Mouse (Mus musculus): ENCODE data around the gene Gm14685. TPM values are rescaled to one million over a fixed set of nuclear protein-coding genes. Genes with fewer than 3 reads are reported as not detected.
"Not testable (repeated sequence)": the region's sequence is repeated elsewhere in the genome, so short reads cannot be mapped to it uniquely, and the experiment has no call there.

The Gm14685 gene
- 0.45 TPM in 1 of 2 replicates, not detected in the other for polyA plus RNA-seq (2016; fragmentation: Nextera tagmentation; extraction: Ambion mirVana)

DNA sequence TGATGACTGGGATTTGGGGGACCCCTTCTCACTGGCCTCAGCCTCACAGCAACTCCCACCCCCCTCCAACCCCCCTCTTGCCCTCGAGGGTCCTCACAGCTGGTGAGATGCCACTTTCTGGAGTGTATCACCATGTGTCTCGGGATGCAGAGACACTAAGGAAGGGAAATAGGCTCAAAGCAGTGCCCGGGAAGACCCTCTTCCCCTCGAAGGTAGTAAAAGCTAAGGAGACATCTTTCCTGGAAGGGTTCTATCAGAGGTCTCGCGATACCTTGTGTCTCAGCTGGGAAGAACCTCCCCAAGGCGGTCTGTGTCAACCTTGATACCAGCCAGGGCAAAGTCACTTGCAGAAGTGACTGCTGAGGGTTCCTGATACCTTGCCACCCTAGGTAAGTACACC, at the start of gene Gm14685:
Gene Gm14685 (plus strand): TSS at position 301 of the 400 bp plus-strand sequence.
- not testable (repeated sequence) for ATAC-seq (ENCODE audit: low FRiP score); H3K9me3 ChIP-seq (replicated peaks)
- WGBS, result no CpG with 5 or more reads among the region's 7 CpGs

DNA sequence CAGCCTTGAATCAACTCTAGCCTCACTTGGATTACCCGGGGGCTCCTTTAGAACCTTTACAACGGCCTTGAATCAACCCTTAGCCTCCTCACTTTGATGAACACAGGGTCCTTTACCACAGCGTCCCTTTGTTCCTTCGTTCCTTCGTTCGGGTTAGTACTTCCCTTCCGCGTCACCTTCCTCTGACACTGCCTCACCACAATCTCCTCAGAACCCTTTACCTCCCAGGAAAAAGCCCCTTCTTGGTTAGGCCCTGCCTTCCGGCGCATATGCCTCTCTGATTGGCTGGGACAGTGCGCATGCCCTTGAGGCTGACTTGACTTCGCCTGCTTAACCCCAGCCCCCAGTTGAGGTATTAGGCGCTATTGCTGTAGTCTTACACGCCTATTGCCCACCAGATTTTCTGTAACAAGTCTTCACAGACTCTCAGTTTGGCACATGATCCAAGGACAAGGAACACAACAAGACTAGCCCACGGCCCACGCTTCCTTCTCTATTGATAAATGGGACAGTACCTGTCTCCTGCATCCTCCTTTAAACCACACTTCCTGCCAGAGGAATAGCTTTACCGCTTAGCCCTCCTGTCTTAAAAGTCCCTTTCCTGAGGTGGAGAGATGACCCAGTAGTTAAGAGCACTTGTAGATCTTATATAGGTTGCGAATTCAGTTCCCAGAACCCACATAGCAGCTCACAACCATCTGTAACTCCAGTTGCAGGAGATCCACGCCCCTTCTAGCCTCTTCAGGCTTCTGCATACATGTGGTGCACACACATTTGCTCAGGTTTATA, 34.4 kb upstream of the Gm14685 start, which contains the start of gene Xlr4a:
Gene Xlr4a (minus strand): TSS at position 212 of the 789 bp plus-strand sequence.
- 85% methylated on average over 19 of the region's 19 CpGs for WGBS
- H3K4me2 ChIP-seq (replicated peaks); H3K27ac ChIP-seq: not testable (repeated sequence)

More for the DNA sequence above, at the start of gene Gm14685:
- not testable (repeated sequence) for H3K4me1 ChIP-seq; H3K4me3 ChIP-seq; H3K36me3 ChIP-seq; H3K27me3 ChIP-seq; H3K9ac ChIP-seq; H3K4me2 ChIP-seq (replicated peaks); H3K27ac ChIP-seq

DNA sequence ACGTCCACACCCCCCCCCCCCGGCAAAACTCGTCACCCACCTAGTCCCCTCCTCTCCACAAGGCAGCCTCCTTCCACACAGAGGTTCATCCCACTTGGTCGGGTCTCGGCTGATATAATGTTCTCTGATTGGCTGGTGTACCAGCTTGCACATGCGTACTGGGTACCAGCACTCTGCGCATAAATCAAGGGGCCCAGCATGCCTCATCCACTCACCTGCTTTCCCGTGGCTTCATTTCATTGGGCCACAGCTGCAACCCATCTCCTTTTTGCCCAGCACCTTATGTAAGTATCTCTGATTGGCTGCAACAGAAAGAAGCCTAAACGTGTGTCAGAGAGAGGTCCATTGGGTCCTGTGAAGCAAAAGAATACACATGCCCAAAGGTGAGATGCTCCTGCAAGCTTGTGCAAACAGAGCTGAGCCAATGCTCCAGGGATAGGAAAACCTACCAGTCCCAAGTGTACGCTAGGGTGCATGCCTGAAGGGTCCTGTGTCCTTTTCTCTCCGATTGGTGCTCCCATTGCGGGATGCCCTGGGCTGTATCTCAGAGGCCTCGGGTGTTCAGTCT, 19.8 kb upstream of the Gm14685 start, which contains the start of gene Xlr3a:
Gene Xlr3a (minus strand): TSS at position 155 of the 568 bp plus-strand sequence.
- not testable (repeated sequence) for H3K9me3 ChIP-seq (replicated peaks); H3K4me3 ChIP-seq; ATAC-seq (ENCODE audit: low FRiP score); H3K9ac ChIP-seq; H3K27me3 ChIP-seq; H3K27ac ChIP-seq; H3K4me2 ChIP-seq (replicated peaks); H3K36me3 ChIP-seq; H3K4me1 ChIP-seq
- 77% methylated on average over 13 of the region's 13 CpGs for WGBS

More for the DNA sequence above, 34.4 kb upstream of the Gm14685 start, which contains the start of gene Xlr4a:
- not testable (repeated sequence) for H3K9ac ChIP-seq; H3K9me3 ChIP-seq (replicated peaks); ATAC-seq (ENCODE audit: low FRiP score); H3K4me3 ChIP-seq; H3K36me3 ChIP-seq; H3K27me3 ChIP-seq; H3K4me1 ChIP-seq

DNA sequence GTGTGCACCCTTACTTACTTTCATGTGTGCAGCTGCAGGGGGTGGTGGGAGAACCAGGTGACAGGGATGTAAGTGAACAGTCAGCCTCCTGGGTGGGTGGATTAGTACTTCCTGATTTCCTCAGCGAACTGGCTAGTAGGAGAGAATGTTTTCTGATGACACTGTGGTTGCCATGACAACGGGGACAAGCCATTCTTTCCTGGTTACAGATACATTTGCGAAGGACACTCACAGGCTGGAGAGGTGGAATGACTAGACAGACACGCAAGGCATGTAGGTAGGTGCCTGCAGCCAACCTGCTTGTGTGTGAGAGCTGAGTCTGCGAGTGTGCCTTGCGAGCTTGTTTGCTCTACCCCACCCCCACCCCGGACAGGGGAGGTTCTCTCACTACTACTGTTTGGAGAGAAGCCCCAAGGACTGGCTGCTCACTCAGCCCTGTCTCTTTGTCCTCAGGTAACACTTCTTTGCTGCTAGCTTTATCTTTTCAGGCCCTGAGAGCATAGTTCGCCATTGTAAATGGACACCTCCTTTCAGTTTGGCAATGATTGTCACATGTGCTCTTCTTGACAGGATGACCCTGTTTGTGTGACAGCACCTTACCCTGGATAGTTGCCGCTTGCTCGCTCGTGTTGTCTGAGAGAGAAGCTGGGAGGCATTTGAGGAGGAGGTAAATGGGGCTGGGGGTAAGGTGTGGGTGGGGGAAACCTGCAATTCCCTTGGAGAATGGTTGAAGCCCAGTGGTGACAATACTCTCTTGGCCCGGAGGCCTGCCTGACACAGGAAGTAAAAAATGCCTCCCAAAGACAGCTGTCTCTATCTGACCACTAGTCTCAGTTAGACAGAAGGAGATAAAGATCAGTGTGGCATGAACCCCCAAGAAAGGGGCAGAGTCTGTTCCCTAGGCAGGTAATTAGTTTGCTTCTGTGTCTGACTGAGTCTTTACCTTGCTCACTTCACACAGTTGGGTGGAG, 6.3 kb downstream of the Gm14685 start:
- H3K27me3 ChIP-seq; H3K4me1 ChIP-seq; H3K9me3 ChIP-seq (replicated peaks); H3K4me2 ChIP-seq (replicated peaks); H3K36me3 ChIP-seq; H3K27ac ChIP-seq; ATAC-seq (ENCODE audit: low FRiP score); H3K4me3 ChIP-seq; H3K9ac ChIP-seq: not testable (repeated sequence)
- WGBS, result no CpG with 5 or more reads among the region's 12 CpGs

DNA sequence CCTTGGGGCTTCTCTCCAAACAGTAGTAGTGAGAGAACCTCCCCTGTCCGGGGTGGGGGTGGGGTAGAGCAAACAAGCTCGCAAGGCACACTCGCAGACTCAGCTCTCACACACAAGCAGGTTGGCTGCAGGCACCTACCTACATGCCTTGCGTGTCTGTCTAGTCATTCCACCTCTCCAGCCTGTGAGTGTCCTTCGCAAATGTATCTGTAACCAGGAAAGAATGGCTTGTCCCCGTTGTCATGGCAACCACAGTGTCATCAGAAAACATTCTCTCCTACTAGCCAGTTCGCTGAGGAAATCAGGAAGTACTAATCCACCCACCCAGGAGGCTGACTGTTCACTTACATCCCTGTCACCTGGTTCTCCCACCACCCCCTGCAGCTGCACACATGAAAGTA, 26.4 kb downstream of the Gm14685 start:
- not testable (repeated sequence) for H3K4me3 ChIP-seq; H3K27me3 ChIP-seq; H3K36me3 ChIP-seq; H3K4me1 ChIP-seq; H3K4me2 ChIP-seq (replicated peaks); H3K9me3 ChIP-seq (replicated peaks); H3K9ac ChIP-seq; H3K27ac ChIP-seq
- WGBS, result no CpG with 5 or more reads among the region's 7 CpGs
- ATAC-seq (ENCODE audit: low FRiP score), result peak; percentile 40; the same call in 1 of the 2 replicates

DNA sequence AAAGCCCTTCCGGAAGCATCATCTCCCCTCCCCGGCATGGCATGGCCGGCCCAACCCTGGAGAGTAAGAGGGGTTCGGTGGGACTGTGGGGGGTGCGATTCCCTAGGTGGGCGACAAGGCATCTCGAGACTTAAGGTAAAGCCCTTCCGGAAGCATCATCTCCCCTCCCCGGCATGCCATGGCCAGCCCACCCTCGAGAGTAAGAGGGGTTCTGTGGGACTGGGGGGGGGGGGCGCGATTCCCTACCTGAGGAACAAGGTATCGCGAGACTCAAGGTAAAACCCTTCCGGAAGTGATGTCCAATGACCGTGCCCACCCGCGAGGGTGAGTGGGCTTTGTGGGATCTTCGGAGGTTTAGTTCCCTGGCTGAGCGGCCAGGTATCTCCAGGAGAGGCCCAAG, 31.6 kb downstream of the Gm14685 start, which contains the start of gene Xlr5b:
Gene Xlr5b (plus strand): TSS at position 301 of the 400 bp plus-strand sequence.
- not testable (repeated sequence) for H3K9ac ChIP-seq; H3K4me3 ChIP-seq; H3K27ac ChIP-seq; H3K4me1 ChIP-seq; H3K36me3 ChIP-seq; H3K9me3 ChIP-seq (replicated peaks); ATAC-seq (ENCODE audit: low FRiP score); H3K4me2 ChIP-seq (replicated peaks); H3K27me3 ChIP-seq
- WGBS, result no CpG with 5 or more reads among the region's 20 CpGs

DNA sequence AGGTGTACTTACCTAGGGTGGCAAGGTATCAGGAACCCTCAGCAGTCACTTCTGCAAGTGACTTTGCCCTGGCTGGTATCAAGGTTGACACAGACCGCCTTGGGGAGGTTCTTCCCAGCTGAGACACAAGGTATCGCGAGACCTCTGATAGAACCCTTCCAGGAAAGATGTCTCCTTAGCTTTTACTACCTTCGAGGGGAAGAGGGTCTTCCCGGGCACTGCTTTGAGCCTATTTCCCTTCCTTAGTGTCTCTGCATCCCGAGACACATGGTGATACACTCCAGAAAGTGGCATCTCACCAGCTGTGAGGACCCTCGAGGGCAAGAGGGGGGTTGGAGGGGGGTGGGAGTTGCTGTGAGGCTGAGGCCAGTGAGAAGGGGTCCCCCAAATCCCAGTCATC, 32.5 kb downstream of the Gm14685 start, which contains the start of gene DXBay18:
Gene DXBay18 (minus strand): TSS at position 101 of the 400 bp plus-strand sequence.
- H3K9ac ChIP-seq; ATAC-seq (ENCODE audit: low FRiP score); H3K4me1 ChIP-seq; H3K27me3 ChIP-seq; H3K4me2 ChIP-seq (replicated peaks); H3K27ac ChIP-seq; H3K36me3 ChIP-seq; H3K9me3 ChIP-seq (replicated peaks); H3K4me3 ChIP-seq: not testable (repeated sequence)
- no CpG with 5 or more reads among the region's 7 CpGs for WGBS

DNA sequence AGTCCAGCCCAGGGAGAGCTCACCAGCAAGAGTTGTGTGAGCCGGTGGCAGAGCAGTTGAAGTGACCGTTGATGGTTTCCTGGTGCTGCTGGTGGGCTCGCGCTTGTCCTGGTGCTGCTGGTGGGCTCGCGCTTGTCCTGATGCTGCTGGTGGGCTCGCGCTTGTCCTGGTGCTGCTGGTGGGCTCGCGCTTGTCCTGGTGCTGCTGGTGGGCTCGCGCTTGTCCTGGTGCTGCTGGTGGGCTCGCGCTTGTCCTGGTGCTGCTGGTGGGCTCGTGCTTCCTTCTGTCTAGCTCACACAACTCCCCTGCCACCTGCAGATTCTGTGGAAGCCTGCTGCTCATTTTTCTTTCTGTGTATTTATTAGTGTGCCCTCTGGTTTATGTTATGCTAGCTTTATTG, 60.0 kb downstream of the Gm14685 start, which contains the start of gene Spin2d:
Gene Spin2d (minus strand): TSS at position 101 of the 400 bp plus-strand sequence.
- H3K9me3 ChIP-seq (replicated peaks); H3K4me3 ChIP-seq; H3K4me2 ChIP-seq (replicated peaks); H3K27ac ChIP-seq; ATAC-seq (ENCODE audit: low FRiP score); H3K27me3 ChIP-seq; H3K36me3 ChIP-seq; H3K9ac ChIP-seq; H3K4me1 ChIP-seq: not testable (repeated sequence)
- 81% methylated on average over 8 of the region's 15 CpGs for WGBS

Other genes starting within 250 kb of the Gm14685 start
- gene Cetn2, start 198.6 kb upstream of the Gm14685 start, polyA plus RNA-seq (2016; fragmentation: Nextera tagmentation; extraction: Ambion mirVana), result 86.6 and 106 TPM in 2 replicates
- 35.8 and 37.6 TPM in 2 replicates for gene Nsdhl, start 198.5 kb upstream of the Gm14685 start, polyA plus RNA-seq (2016; fragmentation: Nextera tagmentation; extraction: Ambion mirVana)
- 6.9 and 8.8 TPM in 2 replicates for gene Zfp185, start 129.7 kb upstream of the Gm14685 start, polyA plus RNA-seq (2016; fragmentation: Nextera tagmentation; extraction: Ambion mirVana)
- 0.09 TPM in 1 of 2 replicates, not detected in the other for gene Pnma5, start 79.9 kb upstream of the Gm14685 start, polyA plus RNA-seq (2016; fragmentation: Nextera tagmentation; extraction: Ambion mirVana)
- gene Pnma3, start 52.3 kb upstream of the Gm14685 start, polyA plus RNA-seq (2016; fragmentation: Nextera tagmentation; extraction: Ambion mirVana), result 1.1 TPM in 2 replicates
- gene Xlr4a, start 34.6 kb upstream of the Gm14685 start, polyA plus RNA-seq (2016; fragmentation: Nextera tagmentation; extraction: Ambion mirVana), result 0.97 and 1.0 TPM in 2 replicates
- 4.2 and 6.4 TPM in 2 replicates for gene Xlr3a, start 20.0 kb upstream of the Gm14685 start, polyA plus RNA-seq (2016; fragmentation: Nextera tagmentation; extraction: Ambion mirVana)
- not detected in 2 replicates for gene Xlr5b, start 31.7 kb downstream of the Gm14685 start, polyA plus RNA-seq (2016; fragmentation: Nextera tagmentation; extraction: Ambion mirVana)
- gene DXBay18, start 32.4 kb downstream of the Gm14685 start, polyA plus RNA-seq (2016; fragmentation: Nextera tagmentation; extraction: Ambion mirVana), result 0.15 and 0.51 TPM in 2 replicates
- not detected in 2 replicates for gene Spin2d, start 59.9 kb downstream of the Gm14685 start, polyA plus RNA-seq (2016; fragmentation: Nextera tagmentation; extraction: Ambion mirVana)
- 18.8 and 20.3 TPM in 2 replicates for gene Xlr3b, start 75.2 kb downstream of the Gm14685 start, polyA plus RNA-seq (2016; fragmentation: Nextera tagmentation; extraction: Ambion mirVana)
- 0.63 and 1.2 TPM in 2 replicates for gene Xlr4b, start 97.3 kb downstream of the Gm14685 start, polyA plus RNA-seq (2016; fragmentation: Nextera tagmentation; extraction: Ambion mirVana)
- 25.0 and 26.1 TPM in 2 replicates for gene F8a, start 111.2 kb downstream of the Gm14685 start, polyA plus RNA-seq (2016; fragmentation: Nextera tagmentation; extraction: Ambion mirVana)
- 0.81 TPM in 1 of 2 replicates, not detected in the other for gene Xlr4c, start 126.1 kb downstream of the Gm14685 start, polyA plus RNA-seq (2016; fragmentation: Nextera tagmentation; extraction: Ambion mirVana)
- gene Xlr3c, start 148.3 kb downstream of the Gm14685 start, polyA plus RNA-seq (2016; fragmentation: Nextera tagmentation; extraction: Ambion mirVana), result 0.35 and 0.43 TPM in 2 replicates
- not detected in 2 replicates for gene Xlr5a, start 175.9 kb downstream of the Gm14685 start, polyA plus RNA-seq (2016; fragmentation: Nextera tagmentation; extraction: Ambion mirVana)
- gene Xlr5c, start 175.9 kb downstream of the Gm14685 start, polyA plus RNA-seq (2016; fragmentation: Nextera tagmentation; extraction: Ambion mirVana), result not detected in 2 replicates
- gene Gm45015, start 219.8 kb downstream of the Gm14685 start, polyA plus RNA-seq (2016; fragmentation: Nextera tagmentation; extraction: Ambion mirVana), result not detected in 2 replicates
- 19.0 and 20.7 TPM in 2 replicates for gene Zfp275, start 225.6 kb downstream of the Gm14685 start, polyA plus RNA-seq (2016; fragmentation: Nextera tagmentation; extraction: Ambion mirVana)